Mouse (Mus musculus): ENCODE data around the gene Npm3.

Npm3 gene

GRCm38 (mm10) chr19:45731658-45732057 is 17.7 kb downstream of the Npm3 start:
- no peak for DNase-seq

- DNase-seq: no peak
Measured at GRCm38 (mm10) chr19:45730042-45730441, 19.3 kb downstream of the Npm3 start.

DNA sequence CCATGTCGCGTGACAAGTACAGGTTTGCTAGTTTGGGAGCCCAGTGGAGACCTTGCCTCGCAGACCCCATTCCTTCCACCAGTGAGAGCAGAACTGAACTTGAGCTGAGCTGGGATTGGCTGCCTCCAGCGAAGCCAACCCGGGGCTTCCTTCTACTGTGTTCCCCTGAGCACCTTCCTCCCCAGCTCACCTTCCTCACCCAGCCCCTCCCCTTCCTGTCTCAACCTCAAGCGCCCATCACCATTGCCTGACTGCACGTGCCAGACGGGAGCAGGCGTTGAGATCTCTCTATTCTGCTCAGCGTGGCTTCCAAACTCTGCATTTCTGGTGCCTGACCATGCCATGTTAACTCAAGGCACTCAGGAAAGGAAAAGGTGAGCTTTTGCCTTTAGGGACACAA is 22.2 kb downstream of the Npm3 start:
- DNase-seq: no peak

DNA sequence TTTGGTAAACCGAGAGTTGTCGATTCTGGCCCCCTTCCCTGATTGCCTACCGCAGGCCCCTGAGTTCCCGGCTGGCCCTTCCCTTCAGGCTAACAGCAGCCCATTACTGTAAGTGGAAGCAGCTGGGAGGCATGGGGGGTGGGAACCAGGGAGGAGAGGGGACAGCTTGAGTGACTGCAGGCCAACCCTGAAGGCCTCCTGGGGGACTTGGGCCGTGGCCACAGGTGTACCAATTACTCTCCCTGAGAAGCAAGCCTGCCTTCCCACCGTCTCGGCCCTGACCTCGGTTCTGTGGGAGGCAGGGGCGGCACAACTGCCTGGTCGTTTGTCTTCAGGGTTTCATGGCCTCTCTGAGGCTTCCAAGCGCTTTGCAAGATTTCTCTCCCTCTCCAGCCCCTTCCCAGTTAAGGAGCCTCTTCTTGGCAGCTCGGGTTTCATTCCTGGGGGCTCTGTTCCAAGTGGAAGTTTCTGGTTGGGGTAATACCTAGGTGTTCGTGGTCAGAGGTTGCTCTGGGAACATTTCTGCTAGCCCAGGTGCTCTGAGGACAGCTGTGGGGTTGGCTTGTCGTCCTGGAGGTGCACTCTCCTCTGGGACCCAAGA is 23.6 kb downstream of the Npm3 start:
- no peak for DNase-seq

DNA sequence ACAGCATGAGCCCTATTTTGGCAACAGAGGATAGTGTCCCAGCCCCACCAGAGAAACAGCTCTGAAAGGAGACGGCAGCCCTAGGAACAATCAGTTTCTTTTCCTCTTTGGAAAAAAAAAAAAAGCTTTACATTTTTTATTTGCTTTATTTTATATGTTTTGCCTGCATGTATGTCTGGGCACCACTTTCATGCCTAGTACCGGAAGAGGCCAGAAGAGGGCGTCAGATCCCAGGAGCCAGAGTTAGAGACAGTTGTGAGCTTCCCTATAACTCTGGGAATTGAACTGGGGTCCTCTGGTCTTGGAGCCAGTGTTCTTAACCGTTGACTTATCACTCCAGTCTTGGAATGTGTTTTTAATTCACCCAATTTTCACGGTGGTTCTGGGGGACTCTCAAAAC is 27.2 kb downstream of the Npm3 start:
- DNase-seq: no peak

- no peak for DNase-seq
Measured at GRCm38 (mm10) chr19:45718286-45718685, 31.1 kb downstream of the Npm3 start.

DNA sequence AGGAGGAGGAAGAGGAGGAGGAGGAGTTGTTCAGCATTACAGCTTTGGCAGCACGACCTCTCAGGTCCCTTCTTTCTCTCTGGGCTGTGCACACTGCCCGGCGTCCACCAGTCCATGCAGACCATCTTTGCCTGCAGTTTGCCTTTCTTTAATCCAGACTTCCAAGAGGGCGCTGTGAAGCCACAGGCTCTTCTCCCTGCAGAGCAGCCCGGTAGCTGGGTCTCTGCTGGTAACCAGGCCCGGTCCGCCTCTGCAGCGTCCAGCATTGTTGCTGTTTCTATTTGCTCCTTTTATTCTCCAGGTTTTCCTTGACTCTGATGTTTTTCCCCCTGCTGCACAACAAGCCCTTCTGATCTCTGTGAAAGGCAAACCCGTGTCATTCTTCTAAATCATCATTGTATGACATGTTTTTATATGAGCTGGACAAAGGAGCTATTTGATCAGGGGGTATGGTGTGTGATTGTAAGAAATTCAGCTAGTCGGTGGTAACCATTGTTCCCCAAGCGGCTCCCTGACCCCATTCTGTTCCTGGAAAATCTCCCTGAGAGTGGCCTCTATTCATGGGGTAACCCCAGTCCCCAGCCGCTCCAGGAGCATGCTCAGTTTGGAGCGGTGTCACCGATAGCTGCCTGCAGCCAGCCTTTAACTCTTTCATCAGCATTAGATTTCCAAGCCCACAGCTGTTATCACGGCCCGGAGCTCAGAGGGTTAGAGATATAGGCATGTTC is 31.7 kb downstream of the Npm3 start:
- peak; percentile 67 to 79 for DNase-seq

DNA sequence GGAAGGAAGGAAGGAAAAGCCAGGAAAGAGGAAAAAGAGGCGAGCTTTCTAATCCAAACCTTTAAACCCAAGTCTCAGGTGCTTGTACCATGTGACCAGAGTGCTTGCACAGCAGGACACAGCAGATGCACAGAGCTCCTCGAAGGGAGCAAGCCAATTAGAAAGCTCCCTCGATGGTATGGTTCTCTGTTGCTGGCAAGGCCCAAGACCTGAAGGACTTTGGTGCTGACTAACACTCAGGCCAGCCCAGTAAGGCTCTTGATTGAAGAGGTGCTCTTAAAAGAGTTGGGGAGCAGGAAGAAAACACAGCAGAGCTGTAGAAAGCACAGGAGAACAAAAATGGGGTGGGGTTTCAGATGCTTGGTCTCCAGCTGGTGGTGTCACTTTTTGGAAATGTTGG is 40.7 kb downstream of the Npm3 start:
- no peak for DNase-seq
